8 mouse cellular contexts compared by ENCODE assay signal in the genomic region with DNA sequence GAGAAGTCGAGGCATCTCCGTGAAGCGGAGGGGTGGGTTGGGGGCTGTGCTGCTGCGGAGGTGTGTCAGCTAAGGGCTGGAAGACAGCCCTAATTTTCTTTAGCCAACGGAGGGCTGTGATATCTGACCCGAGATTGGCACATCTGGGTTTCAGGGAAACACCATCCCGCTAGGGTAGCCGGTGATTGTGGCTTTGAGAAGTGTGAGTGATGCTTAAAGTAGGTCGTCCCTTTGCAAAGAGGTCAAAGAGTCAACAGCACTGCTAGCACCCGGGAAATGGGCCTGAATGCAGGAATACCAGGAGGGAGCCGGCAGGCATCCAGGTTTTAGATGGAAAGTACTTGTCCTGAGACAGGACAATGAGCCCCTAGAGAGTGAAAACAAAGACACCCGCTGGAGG. TPM values are rescaled to one million over a fixed set of nuclear protein-coding genes. Genes with fewer than 3 reads are reported as not detected.
DNase-seq lines count a peak whose midpoint lies in the region; ATAC-seq and TF ChIP-seq lines count a peak whose summit lies in the region.

No protein-coding gene starts in this region.

- H3K27me3 ChIP-seq in thymus, adult 2 months (ENCODE audit: control insufficient read depth, insufficient read depth, low read length), result no peaks in the 10 kb centered on the region
- H3K27me3 ChIP-seq in forebrain, embryonic 14.5 days (replicated peaks; ENCODE audit: control insufficient read depth, insufficient read depth, low read length), result no peaks in the 10 kb centered on the region
- no peaks in the 10 kb centered on the region for H3K27me3 ChIP-seq in liver, embryonic 14.5 days (ENCODE audit: control insufficient read depth, insufficient read depth, low read length)
- H3K27me3 ChIP-seq in stomach, embryonic 16.5 days (ENCODE audit: control insufficient read depth, insufficient read depth, low read length), result no peaks in the 10 kb centered on the region

- peak overlapping the region; percentile 41; the same call in 1 of the 2 replicates for H3K9ac ChIP-seq in forebrain, embryonic 14.5 days (ENCODE audit: low read length)
- no peak overlapping the region for H3K9ac ChIP-seq in liver, embryonic 14.5 days (replicated peaks)
- peak overlapping the region; percentile 67 for H3K9ac ChIP-seq in stomach, embryonic 16.5 days (ENCODE audit: low read length)

- TF ChIP-seq CTCF in thymus, adult 2 months (IDR thresholded peaks at IDR 0.05; ENCODE audit: borderline replicate concordance, control insufficient read depth, extremely low read depth, insufficient read depth, low read length, poor library complexity), result no peak
- TF ChIP-seq CTCF in liver, embryonic 14.5 days (IDR thresholded peaks at IDR 0.05; ENCODE audit: low read depth), result no peak

- H3K4me3 ChIP-seq in thymus, adult 2 months (ENCODE audit: control insufficient read depth, insufficient read depth, low read length), result peak overlapping the region; percentile 87
- H3K4me3 ChIP-seq in forebrain, embryonic 14.5 days (ENCODE audit: low read depth, low read length), result peak overlapping the region; percentile 21; the same call in 1 of the 2 replicates
- H3K4me3 ChIP-seq in liver, embryonic 14.5 days (ENCODE audit: insufficient read depth in 1 of 2, low read depth in 2 of 2, low read length in 2 of 2), result peak overlapping the region in 1 of 2 experiments; percentile 26; a peak in 1 of 4 replicates
- H3K4me3 ChIP-seq in stomach, embryonic 16.5 days (replicated peaks; ENCODE audit: low read length), result peak overlapping the region; percentile 44

- 1% methylated on average over 12 of the region's 12 CpGs for WGBS in thymus, adult 2 months
- WGBS in forebrain, embryonic 14.5 days, result 4% methylated on average over 12 of the region's 12 CpGs
- 3% methylated on average over 12 of the region's 12 CpGs for WGBS in liver, embryonic 14.5 days (ENCODE audit: insufficient replicate concordance)
- WGBS in stomach, embryonic 16.5 days, result 7% methylated on average over 12 of the region's 12 CpGs

- TF ChIP-seq POLR2A in thymus, adult 2 months (IDR thresholded peaks at IDR 0.05; ENCODE audit: control insufficient read depth, extremely low read depth, insufficient read depth, low read length, poor library complexity), result no peak

- H3K9me3 ChIP-seq in forebrain, embryonic 14.5 days (replicated peaks; ENCODE audit: control insufficient read depth, low read length), result no peaks in the 10 kb centered on the region
- H3K9me3 ChIP-seq in liver, embryonic 14.5 days (ENCODE audit: control insufficient read depth, low read length), result no peaks in the 10 kb centered on the region
- H3K9me3 ChIP-seq in stomach, embryonic 16.5 days (replicated peaks; ENCODE audit: control insufficient read depth, low read length), result no peaks in the 10 kb centered on the region

- H3K36me3 ChIP-seq in thymus, adult 2 months (ENCODE audit: control insufficient read depth, insufficient read depth, low read length), result no peaks in the 10 kb centered on the region
- no peaks in the 10 kb centered on the region for H3K36me3 ChIP-seq in forebrain, embryonic 14.5 days (ENCODE audit: control insufficient read depth, insufficient read depth, low read length)
- no peaks in the 10 kb centered on the region for H3K36me3 ChIP-seq in liver, embryonic 14.5 days (replicated peaks; ENCODE audit: control insufficient read depth, insufficient read depth, low read depth)
- no peaks in the 10 kb centered on the region for H3K36me3 ChIP-seq in stomach, embryonic 16.5 days (ENCODE audit: control insufficient read depth, insufficient read depth, low read length)

- H3K27ac ChIP-seq in thymus, adult 2 months (ENCODE audit: control insufficient read depth, insufficient read depth, low read length), result peak overlapping the region; percentile 69; the same call in 1 of the 2 replicates
- no peak overlapping the region for H3K27ac ChIP-seq in forebrain, embryonic 14.5 days (ENCODE audit: low read depth, low read length)
- no peak overlapping the region for H3K27ac ChIP-seq in liver, embryonic 14.5 days
- no peak overlapping the region for H3K27ac ChIP-seq in stomach, embryonic 16.5 days (ENCODE audit: low read length)

- H3K4me1 ChIP-seq in thymus, adult 2 months (replicated peaks; ENCODE audit: control insufficient read depth, insufficient read depth, low read length), result peaks cover 18% of the 10 kb centered on the region
- peaks cover 8% of the 10 kb centered on the region; the same call in 1 of the 2 replicates for H3K4me1 ChIP-seq in forebrain, embryonic 14.5 days (ENCODE audit: control insufficient read depth, insufficient read depth, low read length)
- 0 out of 4 replicates have a peak, but pooled peaks cover 0 to 1% of the 10 kb centered on the region in 2 experiments for H3K4me1 ChIP-seq in liver, embryonic 14.5 days (replicated peaks; ENCODE audit: control insufficient read depth in 2 of 2, insufficient read depth in 2 of 2, low read length in 1 of 2)
- 0 out of 2 replicates have a peak, but pooled peaks cover 3% of the 10 kb centered on the region for H3K4me1 ChIP-seq in stomach, embryonic 16.5 days (ENCODE audit: control insufficient read depth, insufficient read depth, low read length)

- DNase-seq in thymus, adult 2 months, result peak; percentile 40
- DNase-seq in thymus, adult 18-20 months, result no peak
- DNase-seq in forebrain, embryonic 14.5 days (ENCODE audit: low spot score), result no peak
- DNase-seq in liver, embryonic 14.5 days (ENCODE audit: low read depth in 3 of 3, low spot score in 3 of 3), result no peak
- DNase-seq in adrenal gland, adult 8-10 months, result no peak
- DNase-seq in gastrocnemius, postnatal 36 days, result no peak
- DNase-seq in frontal cortex, postnatal 14 days (ENCODE audit: low spot score in 2 of 2), result no peak

- ATAC-seq in forebrain, embryonic 14.5 days, result no peak
- no peak for ATAC-seq in liver, embryonic 14.5 days (ENCODE audit: insufficient read depth)
- no peak for ATAC-seq in stomach, embryonic 16.5 days (ENCODE audit: insufficient read depth, low FRiP score)

- TF ChIP-seq EP300 in liver, embryonic 14.5 days (IDR thresholded peaks at IDR 0.05; ENCODE audit: low read depth), result no peak

- intact Hi-C loops in gastrocnemius, postnatal 36 days (cut with DNase I), result no loop called here

- peak overlapping the region; percentile 46 for H3K4me2 ChIP-seq in forebrain, embryonic 14.5 days (ENCODE audit: low read length)
- peak overlapping the region; percentile 38 for H3K4me2 ChIP-seq in liver, embryonic 14.5 days (ENCODE audit: low read depth)
- H3K4me2 ChIP-seq in stomach, embryonic 16.5 days (ENCODE audit: low read depth, low read length), result peak overlapping the region; percentile 76

RNA-seq across cellular contexts. Expression of gene Stat4, which starts 22.0 kb away (rescaled TPM):
- polyA plus RNA-seq in thymus, adult 2 months (2012; rRNA removed), result 7.8 and 8.8 TPM in 2 replicates
- polyA plus RNA-seq in forebrain, embryonic 14.5 days (2014; fragmentation: Nextera tagmentation; extraction: Ambion mirVana), result 1.6 TPM in 2 replicates
- polyA plus RNA-seq in liver, embryonic 14.5 days (2012; rRNA removed), result 0.32 and 0.42 TPM in 2 replicates
- 1.5 and 1.8 TPM in 2 replicates for polyA plus RNA-seq in liver, embryonic 14.5 days (2014; fragmentation: Nextera tagmentation; extraction: Ambion mirVana)
- 2.5 and 3.7 TPM in 2 replicates for polyA plus RNA-seq in stomach, embryonic 16.5 days (2015; fragmentation: Nextera tagmentation; extraction: Ambion mirVana)
- total RNA-seq in adrenal gland, adult 8-10 months (2022), result under 1 TPM; 0.35 to 0.99 (median 0.48) TPM
- under 1 TPM in 1 of 2 experiments, not detected in 1; 0.18 TPM for total RNA-seq in gastrocnemius, postnatal 36 days (2021)
